Mouse (Mus musculus) heart, postnatal 10 days (tissue): Measurements from ENCODE around the gene Lmx1b. TPM values are rescaled to one million over a fixed set of nuclear protein-coding genes. Genes with fewer than 3 reads are reported as not detected.

ENCODE experiments used
- DNase-seq, 2 experiments: peaks; one replicate each; pipeline ENCODE4 v3.0.0; 2021
- intact Hi-C: fragments of 180-260 bp; cut with DNase I; formaldehyde crosslinking; loops from one replicate; pipeline ENCODE4 v1.15.1; 2025
- total RNA-seq, 2 experiments: library from RNA; stranded (reverse); gene quantifications; 2 replicates each; pipeline ENCODE4 v1.2.3; 2021

Gene Lmx1b
- total RNA-seq, 2 experiments from 2014 or later = not detected

- intact Hi-C loops = no loop called here
These were observed 51.0 kb downstream of the Lmx1b start for GRCm38 (mm10) chr2:33589280-33589679.

GRCm38 (mm10) chr2:33584937-33585910 is 55.1 kb downstream of the Lmx1b start:
- intact Hi-C loops = no loop called here
- no peak for DNase-seq

More at GRCm38 (mm10) chr2:33589280-33589679, 51.0 kb downstream of the Lmx1b start:
- no peak for DNase-seq

- no peak for DNase-seq
These were observed 56.5 kb downstream of the Lmx1b start for GRCm38 (mm10) chr2:33583761-33584160.

GRCm38 (mm10) chr2:33583317-33583716 is 57.0 kb downstream of the Lmx1b start:
- intact Hi-C loops = no loop called here

More at GRCm38 (mm10) chr2:33583761-33584160, 56.5 kb downstream of the Lmx1b start:
- intact Hi-C loops = no loop called here

GRCm38 (mm10) chr2:33582457-33583060 is 57.8 kb downstream of the Lmx1b start:
- intact Hi-C loops = no loop called here
- DNase-seq = no peak

More at GRCm38 (mm10) chr2:33583317-33583716, 57.0 kb downstream of the Lmx1b start:
- DNase-seq = no peak

- intact Hi-C loops = no loop called here
- DNase-seq = no peak
These were observed 58.4 kb downstream of the Lmx1b start for GRCm38 (mm10) chr2:33581866-33582265.

- no peak for DNase-seq
- intact Hi-C loops = no loop called here
These were observed 58.9 kb downstream of the Lmx1b start for GRCm38 (mm10) chr2:33581449-33581777.

GRCm38 (mm10) chr2:33580697-33581448 is 59.4 kb downstream of the Lmx1b start:
- no peak for DNase-seq
- intact Hi-C loops = no loop called here

- peak; percentile 50 to 56 for DNase-seq
- intact Hi-C loops = no loop called here
These were observed 64.9 kb downstream of the Lmx1b start for GRCm38 (mm10) chr2:33575406-33575805.

GRCm38 (mm10) chr2:33573075-33573474 is 67.2 kb downstream of the Lmx1b start:
- DNase-seq = no peak
- intact Hi-C loops = no loop called here

- no peak for DNase-seq
- intact Hi-C loops = no loop called here
These were observed 69.0 kb downstream of the Lmx1b start for GRCm38 (mm10) chr2:33571219-33571824.

- intact Hi-C loops = no loop called here
- no peak for DNase-seq
These were observed 70.6 kb downstream of the Lmx1b start for GRCm38 (mm10) chr2:33569698-33570097.

GRCm38 (mm10) chr2:33569240-33569639 is 71.1 kb downstream of the Lmx1b start:
- peak in 1 of 2 experiments; percentile 54 for DNase-seq
- intact Hi-C loops = no loop called here

- peak in 1 of 2 experiments; percentile 13 for DNase-seq
- intact Hi-C loops = no loop called here
These were observed 74.4 kb downstream of the Lmx1b start for GRCm38 (mm10) chr2:33565886-33566285.

- DNase-seq = no peak
- intact Hi-C loops = no loop called here
These were observed 75.6 kb downstream of the Lmx1b start for GRCm38 (mm10) chr2:33564748-33565147.

GRCm38 (mm10) chr2:33559752-33560151 is 80.6 kb downstream of the Lmx1b start:
- peak; percentile 18 to 66 for DNase-seq
- intact Hi-C loops = loop anchor here (1.0 kb wide), 1 partner anchor 84 kb away; no protein-coding TSS in a partner anchor

- intact Hi-C loops = loop anchor here (1.0 kb wide), 1 partner anchor 84 kb away; no protein-coding TSS in a partner anchor
- no peak for DNase-seq
These were observed 81.0 kb downstream of the Lmx1b start for GRCm38 (mm10) chr2:33559334-33559733.

- intact Hi-C loops = loop anchor here (1.0 kb wide), 1 partner anchor 71 kb away; no protein-coding TSS in a partner anchor
- peak; percentile 80 to 86 for DNase-seq
These were observed 82.1 kb downstream of the Lmx1b start for GRCm38 (mm10) chr2:33558233-33558632.

- no peak for DNase-seq
- intact Hi-C loops = no loop called here
These were observed 84.7 kb downstream of the Lmx1b start for GRCm38 (mm10) chr2:33555573-33555972.

GRCm38 (mm10) chr2:33552672-33553071 is 87.6 kb downstream of the Lmx1b start:
- no peak for DNase-seq
- intact Hi-C loops = no loop called here
